Mouse (Mus musculus): ENCODE results near the gene Spsb1. TPM values are rescaled to one million over a fixed set of nuclear protein-coding genes. Genes with fewer than 3 reads are reported as not detected.

Gene Spsb1
- polyA plus RNA-seq, 1 experiment from 2014 or later = 3.1 TPM

DNA sequence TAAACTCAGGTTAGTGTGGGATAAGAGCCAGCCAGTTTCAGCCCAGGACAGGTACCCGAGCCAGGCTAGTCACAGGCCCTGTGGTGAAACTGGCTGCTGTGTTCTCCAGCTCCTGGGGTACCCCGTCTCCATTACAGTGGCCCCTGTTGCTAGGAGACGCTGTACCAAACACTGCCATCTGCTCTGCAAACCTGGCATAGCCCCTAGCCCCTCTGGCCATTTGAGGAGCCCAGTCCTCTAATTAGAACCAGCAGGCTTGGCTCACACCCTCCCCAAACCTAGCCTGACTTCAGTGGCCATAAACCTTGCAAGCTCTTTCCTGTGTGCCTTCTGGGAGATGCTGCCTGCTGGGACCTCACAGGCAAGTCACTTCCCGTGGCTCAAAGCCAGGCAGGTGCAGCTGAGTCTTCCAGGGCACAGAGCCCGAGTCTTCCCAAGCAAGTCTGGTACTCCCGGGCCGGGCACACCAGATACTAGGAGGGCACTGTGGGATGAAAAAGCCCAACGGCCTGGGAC lies 78.8 kb downstream of the Spsb1 start:
- no peaks in the 10 kb centered on the region for H3K9me3 ChIP-seq (ENCODE audit: control insufficient read depth, low read length)
- no peak overlapping the region for H3K4me2 ChIP-seq
- no peak overlapping the region for H3K4me3 ChIP-seq (ENCODE audit: low read depth, low read length)
- DNase-seq (ENCODE audit: low spot score) = no peak
- peaks cover 3% of the 10 kb centered on the region; the same call in 1 of the 2 replicates for H3K4me1 ChIP-seq (replicated peaks; ENCODE audit: control insufficient read depth, insufficient read depth, low read length)
- no peak for ATAC-seq (replicated peaks; ENCODE audit: low FRiP score)
- 60% methylated on average over 8 of the region's 8 CpGs for whole genome bisulfite sequencing
- H3K36me3 ChIP-seq (ENCODE audit: control insufficient read depth, insufficient read depth, low read length) = no peaks in the 10 kb centered on the region
- H3K27me3 ChIP-seq (replicated peaks; ENCODE audit: control insufficient read depth, insufficient read depth, low read length) = peaks cover 10% of the 10 kb centered on the region
- no peak overlapping the region for H3K27ac ChIP-seq (ENCODE audit: low read depth, low read length)
- H3K9ac ChIP-seq (ENCODE audit: low read depth, low read length) = no peak overlapping the region

GRCm38 (mm10) chr4:149875296-149875695 lies 79.5 kb downstream of the Spsb1 start:
- peaks cover 10% of the 10 kb centered on the region for H3K27me3 ChIP-seq (replicated peaks; ENCODE audit: control insufficient read depth, insufficient read depth, low read length)
- no peak overlapping the region for H3K27ac ChIP-seq (ENCODE audit: low read depth, low read length)
- no peak overlapping the region for H3K4me3 ChIP-seq (ENCODE audit: low read depth, low read length)
- DNase-seq (ENCODE audit: low spot score) (no peak), ATAC-seq (replicated peaks; ENCODE audit: low FRiP score) (no peak)
- 42% methylated on average over 6 of the region's 6 CpGs for WGBS
- H3K9me3 ChIP-seq (ENCODE audit: control insufficient read depth, low read length) = no peaks in the 10 kb centered on the region
- H3K4me2 ChIP-seq = no peak overlapping the region
- no peaks in the 10 kb centered on the region for H3K36me3 ChIP-seq (ENCODE audit: control insufficient read depth, insufficient read depth, low read length)
- no peak overlapping the region for H3K9ac ChIP-seq (ENCODE audit: low read depth, low read length)
- peaks cover 4% of the 10 kb centered on the region; the same call in 1 of the 2 replicates for H3K4me1 ChIP-seq (replicated peaks; ENCODE audit: control insufficient read depth, insufficient read depth, low read length)

- no peak for ATAC-seq (replicated peaks; ENCODE audit: low FRiP score)
- 63% methylated on average over 6 of the region's 6 CpGs for WGBS
- Histone ChIP-seq H3K4me3 (ENCODE audit: low read depth, low read length) (no peak overlapping the region), H3K4me2 (no peak overlapping the region), H3K9me3 (ENCODE audit: control insufficient read depth, low read length) (no peaks in the 10 kb centered on the region), H3K36me3 (ENCODE audit: control insufficient read depth, insufficient read depth, low read length) (no peaks in the 10 kb centered on the region), H3K9ac (ENCODE audit: low read depth, low read length) (no peak overlapping the region), H3K27ac (ENCODE audit: low read depth, low read length) (no peak overlapping the region), H3K4me1 (replicated peaks; ENCODE audit: control insufficient read depth, insufficient read depth, low read length) (peaks cover 4% of the 10 kb centered on the region; the same call in 1 of the 2 replicates), H3K27me3 (replicated peaks; ENCODE audit: control insufficient read depth, insufficient read depth, low read length) (peaks cover 3% of the 10 kb centered on the region)
- no peak for DNase-seq (ENCODE audit: low spot score)
Measured at GRCm38 (mm10) chr4:149872236-149872635, 82.6 kb downstream of the Spsb1 start.

- H3K4me2 ChIP-seq = no peak overlapping the region
- no peaks in the 10 kb centered on the region for H3K9me3 ChIP-seq (ENCODE audit: control insufficient read depth, low read length)
- H3K27me3 ChIP-seq (replicated peaks; ENCODE audit: control insufficient read depth, insufficient read depth, low read length) = peaks cover 3% of the 10 kb centered on the region
- 43% methylated on average over 7 of the region's 7 CpGs for WGBS
- no peak for DNase-seq (ENCODE audit: low spot score)
- H3K9ac ChIP-seq (ENCODE audit: low read depth, low read length) = no peak overlapping the region
- H3K4me1 ChIP-seq (replicated peaks; ENCODE audit: control insufficient read depth, insufficient read depth, low read length) = peaks cover 4% of the 10 kb centered on the region; the same call in 1 of the 2 replicates
- ATAC-seq (replicated peaks; ENCODE audit: low FRiP score) = no peak
- no peak overlapping the region for H3K27ac ChIP-seq (ENCODE audit: low read depth, low read length)
- no peak overlapping the region for H3K4me3 ChIP-seq (ENCODE audit: low read depth, low read length)
- H3K36me3 ChIP-seq (ENCODE audit: control insufficient read depth, insufficient read depth, low read length) = no peaks in the 10 kb centered on the region
Measured at GRCm38 (mm10) chr4:149871582-149871981, 83.3 kb downstream of the Spsb1 start.

- H3K9ac ChIP-seq (ENCODE audit: low read depth, low read length) = no peak overlapping the region
- ATAC-seq (replicated peaks; ENCODE audit: low FRiP score) = no peak
- H3K27me3 ChIP-seq (replicated peaks; ENCODE audit: control insufficient read depth, insufficient read depth, low read length) = peaks cover 3% of the 10 kb centered on the region
- H3K4me2 ChIP-seq = no peak overlapping the region
- H3K4me1 ChIP-seq (replicated peaks; ENCODE audit: control insufficient read depth, insufficient read depth, low read length) = peaks cover 4% of the 10 kb centered on the region; the same call in 1 of the 2 replicates
- no peak for DNase-seq (ENCODE audit: low spot score)
- H3K4me3 ChIP-seq (ENCODE audit: low read depth, low read length) = no peak overlapping the region
- 72% methylated on average over 11 of the region's 11 CpGs for WGBS
- H3K9me3 ChIP-seq (ENCODE audit: control insufficient read depth, low read length) = no peaks in the 10 kb centered on the region
- H3K27ac ChIP-seq (ENCODE audit: low read depth, low read length) = no peak overlapping the region
- H3K36me3 ChIP-seq (ENCODE audit: control insufficient read depth, insufficient read depth, low read length) = no peaks in the 10 kb centered on the region
Measured at GRCm38 (mm10) chr4:149871014-149871413, 83.8 kb downstream of the Spsb1 start.

DNA sequence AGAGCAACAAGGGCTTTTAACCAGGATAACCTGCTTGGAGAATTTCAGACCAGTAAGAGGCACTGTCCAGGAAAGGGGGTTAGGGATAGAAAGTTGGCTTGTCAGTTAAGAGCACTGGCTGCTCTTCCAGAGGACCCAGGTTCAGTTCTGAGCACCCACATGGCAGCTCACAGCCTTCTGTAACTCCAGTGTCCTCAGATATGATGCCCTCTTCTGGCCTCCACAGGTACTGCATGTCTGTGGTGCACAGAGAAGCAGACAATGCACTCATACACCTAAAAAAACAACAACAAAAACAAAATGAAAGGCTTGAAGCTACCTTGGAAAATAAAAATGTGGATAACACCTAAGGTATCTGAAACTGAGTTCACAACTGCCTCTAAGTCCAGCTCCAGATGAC lies 84.4 kb downstream of the Spsb1 start:
- Histone ChIP-seq H3K4me1 (replicated peaks; ENCODE audit: control insufficient read depth, insufficient read depth, low read length) (peaks cover 4% of the 10 kb centered on the region; the same call in 1 of the 2 replicates), H3K27me3 (replicated peaks; ENCODE audit: control insufficient read depth, insufficient read depth, low read length) (peaks cover 3% of the 10 kb centered on the region), H3K27ac (ENCODE audit: low read depth, low read length) (no peak overlapping the region), H3K9ac (ENCODE audit: low read depth, low read length) (no peak overlapping the region), H3K9me3 (ENCODE audit: control insufficient read depth, low read length) (no peaks in the 10 kb centered on the region), H3K4me2 (no peak overlapping the region), H3K36me3 (ENCODE audit: control insufficient read depth, insufficient read depth, low read length) (no peaks in the 10 kb centered on the region), H3K4me3 (ENCODE audit: low read depth, low read length) (no peak overlapping the region)
- ATAC-seq (replicated peaks; ENCODE audit: low FRiP score) = no peak
- DNase-seq (ENCODE audit: low spot score) = no peak

DNA sequence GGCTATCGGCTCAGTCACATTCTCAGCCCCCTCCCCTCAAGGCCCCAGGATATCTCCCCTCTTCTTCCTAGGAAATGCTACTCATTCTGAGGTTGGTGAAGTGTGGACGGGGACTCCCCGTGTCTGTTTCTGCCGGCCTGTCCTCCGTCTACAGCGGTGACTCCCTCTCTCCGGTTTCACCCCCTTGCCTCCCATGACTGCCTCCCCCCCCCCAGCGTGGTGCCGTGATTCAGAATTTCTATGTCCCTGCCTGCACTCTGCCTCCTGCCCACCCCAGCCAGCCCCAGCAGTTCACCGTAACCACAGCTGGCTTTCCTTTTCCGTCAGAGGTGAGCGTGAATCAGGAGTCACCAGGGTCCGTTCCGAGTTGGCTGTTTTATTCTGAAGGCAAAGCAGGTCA lies 86.1 kb downstream of the Spsb1 start:
- Histone ChIP-seq H3K9ac (ENCODE audit: low read depth, low read length) (no peak overlapping the region), H3K27ac (ENCODE audit: low read depth, low read length) (no peak overlapping the region), H3K4me3 (ENCODE audit: low read depth, low read length) (no peak overlapping the region), H3K36me3 (ENCODE audit: control insufficient read depth, insufficient read depth, low read length) (no peaks in the 10 kb centered on the region), H3K9me3 (ENCODE audit: control insufficient read depth, low read length) (no peaks in the 10 kb centered on the region), H3K27me3 (replicated peaks; ENCODE audit: control insufficient read depth, insufficient read depth, low read length) (no peaks in the 10 kb centered on the region), H3K4me1 (replicated peaks; ENCODE audit: control insufficient read depth, insufficient read depth, low read length) (0 out of 2 replicates have a peak, but pooled peaks cover 4% of the 10 kb centered on the region), H3K4me2 (no peak overlapping the region)
- no peak for DNase-seq (ENCODE audit: low spot score)
- WGBS = 82% methylated on average over 14 of the region's 14 CpGs
- no peak for ATAC-seq (replicated peaks; ENCODE audit: low FRiP score)

GRCm38 (mm10) chr4:149868009-149868408 lies 86.8 kb downstream of the Spsb1 start:
- no peak for DNase-seq (ENCODE audit: low spot score)
- no peaks in the 10 kb centered on the region for H3K9me3 ChIP-seq (ENCODE audit: control insufficient read depth, low read length)
- H3K4me1 ChIP-seq (replicated peaks; ENCODE audit: control insufficient read depth, insufficient read depth, low read length) = 0 out of 2 replicates have a peak, but pooled peaks cover 4% of the 10 kb centered on the region
- no peak overlapping the region for H3K4me3 ChIP-seq (ENCODE audit: low read depth, low read length)
- no peak overlapping the region for H3K9ac ChIP-seq (ENCODE audit: low read depth, low read length)
- 58% methylated on average over 9 of the region's 9 CpGs for WGBS
- no peak for ATAC-seq (replicated peaks; ENCODE audit: low FRiP score)
- no peaks in the 10 kb centered on the region for H3K36me3 ChIP-seq (ENCODE audit: control insufficient read depth, insufficient read depth, low read length)
- no peak overlapping the region for H3K27ac ChIP-seq (ENCODE audit: low read depth, low read length)
- no peaks in the 10 kb centered on the region for H3K27me3 ChIP-seq (replicated peaks; ENCODE audit: control insufficient read depth, insufficient read depth, low read length)
- H3K4me2 ChIP-seq = no peak overlapping the region

GRCm38 (mm10) chr4:149867351-149867750 lies 87.5 kb downstream of the Spsb1 start:
- Histone ChIP-seq H3K27ac (ENCODE audit: low read depth, low read length) (no peak overlapping the region), H3K4me2 (no peak overlapping the region), H3K9ac (ENCODE audit: low read depth, low read length) (no peak overlapping the region), H3K4me3 (ENCODE audit: low read depth, low read length) (no peak overlapping the region), H3K9me3 (ENCODE audit: control insufficient read depth, low read length) (no peaks in the 10 kb centered on the region), H3K36me3 (ENCODE audit: control insufficient read depth, insufficient read depth, low read length) (no peaks in the 10 kb centered on the region), H3K4me1 (replicated peaks; ENCODE audit: control insufficient read depth, insufficient read depth, low read length) (0 out of 2 replicates have a peak, but pooled peaks cover 4% of the 10 kb centered on the region), H3K27me3 (replicated peaks; ENCODE audit: control insufficient read depth, insufficient read depth, low read length) (no peaks in the 10 kb centered on the region)
- ATAC-seq (replicated peaks; ENCODE audit: low FRiP score) (no peak), DNase-seq (ENCODE audit: low spot score) (no peak)
- WGBS = 63% methylated on average over 4 of the region's 4 CpGs

Data from liver, embryonic 11.5 days (tissue).